Mouse (Mus musculus) heart, embryonic 10.5 days (tissue): ENCODE data around the gene Pfdn6. TPM values are rescaled to one million over a fixed set of nuclear protein-coding genes. Genes with fewer than 3 reads are reported as not detected.
A peak's percentile ranks its signal among the peaks of the same experiment; 100 is the strongest.
"Not testable (repeated sequence)": the region's sequence is repeated elsewhere in the genome, so short reads cannot be mapped to it uniquely, and the experiment has no call there.

Experiments used
- DNase-seq: peaks from one replicate; pipeline ENCODE4 v3.0.0-alpha.2; 2017; ENCODE audit warnings: low spot score
- H3K27ac ChIP-seq: fragments of 300-500 bp; sonication (generic); 2 replicates; pipeline ENCODE4 v1.5.1; 2016; ENCODE audit warnings: mild to moderate bottlenecking
- H3K27me3 ChIP-seq: fragments of 300-500 bp; sonication (generic); 2 replicates; pipeline ENCODE4 v1.6.1; 2016; ENCODE audit warnings: mild to moderate bottlenecking; ENCODE audit not compliant: poor library complexity, insufficient read depth, severe bottlenecking
- H3K36me3 ChIP-seq: fragments of 300-500 bp; sonication (generic); 2 replicates; pipeline ENCODE4 v1.6.1; 2016; ENCODE audit warnings: mild to moderate bottlenecking, moderate library complexity
- H3K4me1 ChIP-seq: fragments of 300-500 bp; sonication (generic); 2 replicates; pipeline ENCODE4 v1.6.1; 2016; ENCODE audit warnings: mild to moderate bottlenecking
- H3K4me3 ChIP-seq: fragments of 300-500 bp; sonication (generic); 2 replicates; pipeline ENCODE4 v1.5.1; 2016; ENCODE audit warnings: mild to moderate bottlenecking, moderate library complexity
- H3K9me3 ChIP-seq: fragments of 300-500 bp; sonication (generic); 2 replicates; pipeline ENCODE4 v1.6.1; 2016; ENCODE audit warnings: mild to moderate bottlenecking, moderate library complexity
- WGBS: fragments of 180-500 bp; shearing (Covaris S2); methylation state at CpG from one replicate; pipeline ENCODE4 v1.1.7; 2016; 5-methylcytosine and 5-hydroxymethylcytosine counted together
- polyA plus RNA-seq: library from polyadenylated mRNA; unstranded; fragments of >200 nt; fragmentation: Nextera tagmentation; extraction: Ambion mirVana; gene quantifications from 2 replicates; pipeline ENCODE4 v1.2.1, GENCODE M21; 2016

The Pfdn6 gene
- polyA plus RNA-seq, 1 experiment from 2014 or later, result 198 TPM

DNA sequence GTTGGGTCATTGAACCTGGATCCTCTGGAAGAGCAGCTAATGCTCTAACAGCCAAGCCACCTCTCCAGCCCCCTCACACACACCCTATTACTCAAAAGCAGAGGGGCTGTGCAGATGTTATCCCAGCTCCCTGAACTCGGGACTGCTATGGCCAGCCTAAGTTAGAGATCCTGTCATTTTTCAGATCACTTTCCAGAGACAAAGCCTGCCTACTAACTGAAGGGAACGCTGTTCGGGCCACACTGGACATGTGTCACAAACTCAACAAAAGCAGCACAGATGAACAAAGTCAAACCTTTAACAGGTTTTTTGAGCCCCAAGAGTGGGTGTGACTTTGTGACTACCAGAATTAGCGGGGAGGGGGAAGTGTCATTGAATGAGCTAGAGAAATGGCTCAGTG, 12.7 kb upstream of the Pfdn6 start:
- H3K27me3 ChIP-seq, result no peaks in the 10 kb centered on the region
- H3K4me1 ChIP-seq, result peaks cover 51% of the 10 kb centered on the region
- DNase-seq, result no peak
- peaks cover 55% of the 10 kb centered on the region for H3K36me3 ChIP-seq
- no peak overlapping the region for H3K27ac ChIP-seq
- peak overlapping the region; percentile 100 for H3K4me3 ChIP-seq
- no peaks in the 10 kb centered on the region for H3K9me3 ChIP-seq
- 86% methylated on average over 4 of the region's 4 CpGs for WGBS

DNA sequence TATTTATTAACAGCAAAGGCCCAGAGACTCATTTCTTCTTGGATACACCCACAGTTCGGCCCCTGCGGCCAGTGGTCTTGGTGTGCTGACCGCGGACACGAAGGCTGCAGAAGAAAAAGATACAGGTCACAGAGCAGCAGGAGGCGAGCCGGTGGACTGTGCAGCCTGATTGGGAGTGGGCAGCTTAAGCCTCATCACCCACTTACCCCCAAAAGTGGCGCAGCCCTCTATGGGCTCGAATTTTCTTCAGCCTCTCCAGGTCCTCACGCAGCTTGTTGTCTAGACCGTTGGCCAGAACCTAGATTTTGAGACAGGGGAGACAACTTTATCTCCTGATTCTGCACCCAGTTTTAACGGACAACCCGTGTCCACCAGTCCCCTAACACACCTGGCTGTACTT, 11.9 kb upstream of the Pfdn6 start:
- Histone ChIP-seq H3K4me1 (peaks cover 51% of the 10 kb centered on the region), H3K36me3 (peaks cover 60% of the 10 kb centered on the region), H3K4me3 (peak overlapping the region; percentile 63)
- not testable (repeated sequence) for H3K27ac ChIP-seq, H3K9me3 ChIP-seq, DNase-seq, H3K27me3 ChIP-seq
- 74% methylated on average over 13 of the region's 13 CpGs for WGBS

DNA sequence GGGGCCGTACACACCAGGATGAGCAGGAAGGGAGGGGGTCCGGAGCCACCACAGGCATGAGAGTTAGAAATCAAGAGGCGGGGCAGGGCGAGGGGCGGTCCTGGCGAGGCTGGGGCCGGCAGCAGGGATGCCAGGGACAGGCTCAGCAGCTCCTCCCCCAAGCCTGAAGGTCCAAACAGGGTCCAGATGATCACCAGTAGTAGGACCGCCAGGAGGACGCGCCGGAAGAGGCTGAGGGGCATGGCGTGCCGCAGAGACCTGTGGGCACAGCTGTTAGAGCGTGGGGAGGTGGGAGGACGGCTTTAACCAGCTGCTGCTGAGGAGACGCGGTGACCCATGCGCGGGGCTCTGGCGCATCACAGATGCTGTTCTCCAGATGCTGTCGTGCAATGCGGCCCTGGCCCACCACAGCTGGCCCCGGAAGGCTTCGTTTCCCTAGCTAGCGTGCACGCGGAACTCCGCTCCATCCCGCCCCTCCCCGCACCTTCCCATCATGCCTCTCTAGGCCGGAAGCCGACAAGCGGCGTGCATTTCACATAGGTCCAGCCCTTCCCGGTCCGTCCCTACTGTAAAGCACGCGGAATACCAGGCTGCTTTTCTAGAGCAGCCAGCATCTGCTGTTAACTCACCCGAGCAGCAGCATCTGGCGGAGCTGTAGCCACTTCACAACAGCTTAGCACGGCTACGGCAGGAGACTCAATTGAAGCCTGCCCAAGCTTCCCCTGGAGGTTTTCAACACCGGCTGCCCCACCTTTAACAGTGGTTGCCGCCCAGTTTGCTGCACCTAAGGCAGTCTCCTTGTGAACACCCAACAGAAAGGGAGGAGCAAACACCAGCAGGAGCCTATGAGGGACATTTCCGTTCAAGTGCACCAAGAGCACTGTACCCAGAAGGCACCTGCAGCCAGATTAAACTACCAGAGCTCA, 11.1 kb upstream of the Pfdn6 start, which contains the start of gene B3galt4:
Gene B3galt4 (minus strand): TSS at position 468 of the 926 bp plus-strand sequence.
- peaks cover 46% of the 10 kb centered on the region for H3K4me1 ChIP-seq
- no peaks in the 10 kb centered on the region for H3K9me3 ChIP-seq
- peaks cover 66% of the 10 kb centered on the region for H3K36me3 ChIP-seq
- no peaks in the 10 kb centered on the region for H3K27me3 ChIP-seq
- H3K27ac ChIP-seq, result peak within 1 kb of the TSS; percentile 87
- peak within 1 kb of the TSS; percentile 63 for H3K4me3 ChIP-seq
- WGBS, result 1% methylated on average over 45 of the region's 45 CpGs
- peak; percentile 96 for DNase-seq

DNA sequence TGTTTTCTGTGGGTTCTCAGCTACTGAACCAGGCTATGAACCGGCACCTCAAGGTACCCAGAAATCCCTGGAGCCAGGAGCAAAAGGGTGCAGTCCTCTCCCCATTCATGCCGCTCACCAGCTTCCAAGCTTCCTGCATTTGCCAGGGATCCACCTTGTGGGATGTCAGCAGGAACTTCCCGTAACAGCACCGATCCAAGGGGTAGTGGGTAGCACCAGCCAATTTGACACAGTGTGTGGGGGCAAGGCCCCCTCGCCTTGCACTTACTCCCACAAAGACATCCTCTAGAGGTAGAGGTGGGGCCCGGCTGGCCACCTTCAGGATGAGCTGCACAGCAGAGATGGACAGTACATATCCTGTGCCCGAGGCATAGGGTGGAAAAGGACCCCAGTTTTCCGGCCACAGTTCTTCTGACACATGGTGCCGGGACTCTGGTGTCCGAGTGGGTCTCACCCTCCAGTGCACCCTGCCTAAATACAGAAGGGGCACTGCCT, 10.0 kb upstream of the Pfdn6 start:
- Histone ChIP-seq H3K4me1 (peaks cover 46% of the 10 kb centered on the region), H3K27me3 (no peaks in the 10 kb centered on the region), H3K27ac (peak overlapping the region; percentile 87), H3K4me3 (peak overlapping the region; percentile 63), H3K36me3 (peaks cover 77% of the 10 kb centered on the region), H3K9me3 (no peaks in the 10 kb centered on the region)
- no peak for DNase-seq
- WGBS, result 71% methylated on average over 10 of the region's 10 CpGs

DNA sequence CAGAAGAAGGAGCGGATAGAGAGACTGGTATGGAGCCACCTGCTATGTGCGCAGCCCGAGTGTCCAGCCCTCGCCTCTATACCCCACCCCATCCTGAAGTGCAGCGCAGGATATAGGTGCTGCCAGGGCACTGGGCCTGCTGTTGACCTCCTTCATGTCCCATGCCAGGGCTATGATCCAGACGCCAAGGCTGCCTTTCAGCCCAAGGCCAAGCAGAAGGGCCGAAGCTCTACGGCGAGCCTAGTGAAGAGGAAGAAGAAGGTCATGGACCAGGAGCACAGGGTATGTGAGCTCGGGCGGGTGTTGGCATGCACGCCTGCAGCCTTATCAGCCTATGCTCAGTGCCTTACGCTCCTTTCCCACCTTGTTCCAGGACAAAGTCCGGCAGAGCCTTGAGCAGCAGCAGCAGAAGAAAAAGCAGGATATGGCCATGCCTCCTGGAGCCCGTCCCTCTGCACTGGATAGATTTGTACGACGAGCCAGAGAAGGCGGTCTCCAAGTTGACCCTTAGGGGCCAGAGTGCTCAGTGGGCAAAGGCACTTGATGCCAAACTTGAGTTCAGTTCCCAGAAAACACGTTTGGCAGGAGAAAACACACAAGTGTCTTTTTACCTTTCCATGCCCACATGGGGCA, 8.9 kb upstream of the Pfdn6 start:
- WGBS, result 90% methylated on average over 19 of the region's 19 CpGs
- Histone ChIP-seq H3K4me1 (peaks cover 39% of the 10 kb centered on the region), H3K27ac (no peak overlapping the region), H3K4me3 (no peak overlapping the region), H3K9me3 (no peaks in the 10 kb centered on the region), H3K27me3 (no peaks in the 10 kb centered on the region), H3K36me3 (peaks cover 80% of the 10 kb centered on the region)
- DNase-seq, result no peak

DNA sequence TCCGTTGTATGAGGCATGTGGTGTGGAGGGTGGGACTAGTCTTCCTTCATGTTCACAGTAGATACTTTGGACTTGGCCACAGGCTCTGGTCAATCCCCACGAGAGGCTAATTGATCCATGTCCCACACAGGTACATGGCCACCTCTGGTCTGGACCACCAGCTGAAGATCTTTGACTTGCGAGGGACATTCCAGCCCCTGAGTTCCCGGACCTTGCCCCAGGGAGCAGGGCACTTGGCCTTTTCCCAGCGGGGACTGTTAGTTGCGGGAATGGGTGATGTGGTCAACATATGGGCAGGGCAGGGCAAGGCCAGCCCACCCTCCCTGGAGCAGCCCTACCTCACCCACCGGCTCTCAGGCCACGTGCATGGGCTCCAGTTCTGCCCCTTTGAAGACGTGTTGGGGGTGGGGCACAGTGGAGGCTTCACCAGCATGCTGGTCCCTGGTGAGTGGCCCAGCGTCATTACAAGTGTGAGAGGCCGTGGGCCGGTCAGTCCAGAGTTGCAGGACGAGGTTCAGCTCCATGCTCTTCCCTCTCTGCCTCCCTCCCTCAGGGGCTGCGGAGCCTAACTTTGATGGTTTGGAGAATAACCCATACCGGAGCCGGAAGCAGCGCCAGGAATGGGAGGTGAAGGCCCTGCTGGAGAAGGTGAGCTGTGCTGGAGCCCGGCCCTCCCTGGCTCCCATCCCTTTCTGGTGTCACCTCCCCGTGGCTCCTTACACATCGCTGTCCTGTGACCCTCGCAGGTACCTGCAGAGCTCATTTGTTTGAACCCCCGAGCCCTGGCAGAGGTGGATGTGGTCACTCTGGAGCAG, 8.2 kb upstream of the Pfdn6 start:
- WGBS, result 87% methylated on average over 22 of the region's 22 CpGs
- no peak overlapping the region; the same call in 1 of the 2 replicates for H3K27ac ChIP-seq

DNA sequence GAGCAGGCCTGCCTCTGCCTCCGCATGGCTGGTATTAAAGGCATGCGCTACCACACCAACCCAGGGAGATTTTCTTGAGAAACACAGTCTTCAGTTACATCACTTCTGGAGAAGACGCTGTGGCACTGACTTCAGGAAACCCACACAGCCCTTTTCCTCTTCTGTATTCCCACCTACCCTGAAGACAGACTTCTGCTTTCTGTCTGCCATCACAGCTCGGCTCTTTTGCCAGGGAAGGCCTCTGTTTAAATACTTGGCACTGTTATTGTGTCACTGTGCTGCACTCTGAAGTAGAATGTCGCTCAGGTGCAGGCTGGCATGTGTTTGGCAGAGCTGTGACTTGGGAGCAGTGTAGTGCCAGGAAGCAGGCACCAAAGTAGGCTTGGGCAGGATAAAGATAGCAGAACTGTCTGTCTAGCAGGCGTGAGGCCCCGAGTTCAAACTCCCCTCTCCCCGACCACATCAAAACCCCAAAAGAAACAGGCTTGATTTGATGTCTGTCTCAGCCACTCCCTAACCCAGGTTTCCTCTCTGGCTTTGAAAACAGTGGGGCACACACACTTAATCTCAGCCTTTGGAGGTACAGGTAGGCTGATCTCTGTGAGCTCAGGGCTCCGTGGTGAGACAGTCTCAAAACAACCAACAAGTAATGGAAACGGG, 7.4 kb upstream of the Pfdn6 start:
- Histone ChIP-seq H3K27me3 (no peaks in the 10 kb centered on the region), H3K27ac (no peak overlapping the region), H3K36me3 (peaks cover 78% of the 10 kb centered on the region), H3K9me3 (no peaks in the 10 kb centered on the region), H3K4me3 (no peak overlapping the region), H3K4me1 (peaks cover 25% of the 10 kb centered on the region)
- 88% methylated on average over 10 of the region's 10 CpGs for WGBS
- no peak for DNase-seq

More for the DNA sequence above, 8.2 kb upstream of the Pfdn6 start:
- H3K36me3 ChIP-seq, result peaks cover 79% of the 10 kb centered on the region
- no peak for DNase-seq
- no peaks in the 10 kb centered on the region for H3K9me3 ChIP-seq
- no peak overlapping the region; the same call in 1 of the 2 replicates for H3K4me3 ChIP-seq
- H3K4me1 ChIP-seq, result peaks cover 32% of the 10 kb centered on the region
- no peaks in the 10 kb centered on the region for H3K27me3 ChIP-seq

DNA sequence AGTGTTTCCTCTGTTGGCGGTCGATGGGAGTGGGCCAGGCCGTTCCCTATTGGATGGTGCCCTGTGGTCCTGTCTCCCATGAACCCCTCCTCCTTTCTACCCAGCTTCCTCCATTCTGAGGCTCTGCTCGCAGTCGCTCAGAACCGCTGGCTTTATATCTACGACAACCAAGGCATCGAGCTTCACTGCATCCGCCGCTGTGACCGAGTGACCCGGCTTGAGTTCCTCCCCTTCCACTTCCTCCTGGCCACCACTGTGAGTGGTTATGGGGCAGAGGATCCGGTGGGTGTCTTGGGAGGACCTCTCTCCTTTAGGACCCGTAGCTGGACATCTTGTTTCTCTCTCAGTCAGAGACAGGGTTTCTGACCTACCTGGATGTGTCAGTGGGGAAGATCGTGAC, 3.3 kb upstream of the Pfdn6 start:
- Histone ChIP-seq H3K27me3 (no peaks in the 10 kb centered on the region), H3K27ac (no peak overlapping the region), H3K4me3 (0 out of 2 replicates have a peak overlapping the region, but pooled peaks have one; percentile 9), H3K9me3 (no peaks in the 10 kb centered on the region), H3K4me1 (peaks cover 26% of the 10 kb centered on the region), H3K36me3 (peaks cover 65% of the 10 kb centered on the region)
- DNase-seq, result no peak
- 90% methylated on average over 15 of the region's 15 CpGs for whole genome bisulfite sequencing

DNA sequence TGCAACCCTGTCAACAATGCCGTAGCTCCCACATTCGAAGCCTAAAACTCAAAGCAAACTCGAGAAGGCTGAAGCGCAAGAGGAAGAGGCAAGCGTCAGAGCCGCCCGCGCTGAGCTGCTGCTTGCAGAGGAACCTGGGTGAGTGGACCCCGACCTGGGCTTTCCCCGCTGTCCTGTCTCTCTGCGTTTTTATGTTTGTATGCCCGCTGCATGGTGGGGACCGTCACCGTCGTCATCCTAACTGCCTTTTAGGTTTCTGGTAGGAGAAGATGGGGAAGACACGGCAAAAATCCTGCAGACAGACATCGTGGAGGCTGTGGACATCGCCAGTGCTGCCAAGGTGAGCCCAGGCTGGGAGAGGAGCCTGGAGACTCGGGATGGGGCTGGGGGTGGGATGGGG, 1.2 kb upstream of the Pfdn6 start:
- Histone ChIP-seq H3K4me3 (peak overlapping the region; percentile 93), H3K4me1 (peaks cover 26% of the 10 kb centered on the region), H3K27ac (peak overlapping the region; percentile 87; the same call in 1 of the 2 replicates), H3K27me3 (no peaks in the 10 kb centered on the region), H3K9me3 (no peaks in the 10 kb centered on the region), H3K36me3 (peaks cover 64% of the 10 kb centered on the region)
- WGBS, result 59% methylated on average over 19 of the region's 19 CpGs
- no peak for DNase-seq

DNA sequence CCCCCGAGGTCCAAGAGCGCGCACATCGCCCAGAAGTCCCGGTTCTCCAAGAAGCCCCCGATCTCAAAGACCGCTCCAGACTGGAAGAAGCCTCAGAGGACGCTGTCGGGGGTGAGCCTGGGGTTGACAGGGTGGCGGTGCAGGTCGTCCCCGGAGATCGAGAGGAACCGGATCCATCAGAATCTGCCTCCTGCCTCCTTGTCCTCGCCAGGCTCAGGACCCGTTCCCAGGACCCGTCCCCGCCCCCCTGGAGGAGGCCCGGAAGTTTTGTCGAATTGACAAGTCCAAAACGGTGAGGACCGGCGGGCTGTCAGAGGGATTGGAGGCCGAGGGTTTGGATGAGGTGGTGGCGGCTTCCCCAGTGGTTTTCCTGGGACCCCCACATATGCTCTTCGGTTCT, 838 bp upstream of the Pfdn6 start:
- Histone ChIP-seq H3K27me3 (no peaks in the 10 kb centered on the region), H3K4me3 (peak overlapping the region; percentile 93), H3K4me1 (peaks cover 26% of the 10 kb centered on the region), H3K36me3 (peaks cover 63% of the 10 kb centered on the region), H3K27ac (peak overlapping the region; percentile 87), H3K9me3 (no peaks in the 10 kb centered on the region)
- WGBS, result under 1% methylated on average over 26 of the region's 26 CpGs
- no peak for DNase-seq

DNA sequence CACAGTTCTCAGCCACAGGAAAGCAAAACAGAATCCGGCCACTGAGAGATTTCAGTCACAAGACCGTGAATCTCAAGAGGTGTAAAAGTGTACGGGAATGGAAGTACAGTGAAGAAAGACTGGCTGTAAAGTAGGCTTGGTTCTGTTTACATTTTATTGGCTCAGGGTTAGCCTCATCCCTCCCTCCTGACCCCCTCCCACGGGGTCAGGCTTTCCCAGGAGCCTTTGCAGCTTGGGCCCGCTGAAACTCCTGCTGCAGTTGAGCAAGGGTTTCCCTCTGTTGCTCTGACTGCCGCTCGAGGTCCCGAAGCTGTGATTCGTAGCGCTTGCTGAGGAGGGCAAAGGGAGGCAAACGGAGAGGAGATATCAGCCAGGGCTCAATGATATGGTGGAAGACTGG, 1.4 kb downstream of the Pfdn6 start:
- peak overlapping the region; percentile 93 for H3K4me3 ChIP-seq
- H3K36me3 ChIP-seq, result peaks cover 63% of the 10 kb centered on the region
- H3K27me3 ChIP-seq, result no peaks in the 10 kb centered on the region
- no peak overlapping the region for H3K27ac ChIP-seq
- H3K9me3 ChIP-seq, result no peaks in the 10 kb centered on the region
- DNase-seq, result no peak
- WGBS, result 79% methylated on average over 11 of the region's 11 CpGs
- peaks cover 26% of the 10 kb centered on the region for H3K4me1 ChIP-seq

DNA sequence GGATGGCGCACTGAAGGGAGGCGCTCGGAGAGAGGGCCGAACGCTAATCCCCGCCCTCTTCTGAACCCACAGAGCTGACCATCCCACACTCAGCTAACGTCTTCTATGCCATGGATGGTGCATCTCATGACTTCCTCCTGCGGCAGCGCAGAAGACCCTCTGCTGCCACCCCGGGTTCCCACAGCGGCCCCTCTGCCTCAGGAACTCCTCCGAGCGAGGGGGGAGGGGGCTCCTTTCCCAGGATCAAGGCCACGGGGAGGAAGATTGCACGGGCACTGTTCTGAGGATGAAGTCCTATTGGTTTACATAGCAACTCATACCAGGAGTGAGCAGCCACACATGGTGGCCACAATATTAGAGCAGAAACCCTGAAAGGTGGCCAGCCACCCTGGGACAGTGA, 3.1 kb downstream of the Pfdn6 start:
- Histone ChIP-seq H3K27me3 (no peaks in the 10 kb centered on the region), H3K4me3 (0 out of 2 replicates have a peak overlapping the region, but pooled peaks have one; percentile 16), H3K4me1 (peaks cover 30% of the 10 kb centered on the region), H3K27ac (no peak overlapping the region), H3K36me3 (peaks cover 67% of the 10 kb centered on the region), H3K9me3 (no peaks in the 10 kb centered on the region)
- DNase-seq, result no peak
- 84% methylated on average over 15 of the region's 15 CpGs for WGBS
